Mouse (Mus musculus): ENCODE results near the gene Ptprr. TPM values are rescaled to one million over a fixed set of nuclear protein-coding genes. Genes with fewer than 3 reads are reported as not detected.
A peak's percentile ranks its signal among the peaks of the same experiment; 100 is the strongest.

Gene Ptprr
- total and polyA plus RNA-seq, 2 experiments from 2014 or later = 20.8 to 22.9 TPM

DNA sequence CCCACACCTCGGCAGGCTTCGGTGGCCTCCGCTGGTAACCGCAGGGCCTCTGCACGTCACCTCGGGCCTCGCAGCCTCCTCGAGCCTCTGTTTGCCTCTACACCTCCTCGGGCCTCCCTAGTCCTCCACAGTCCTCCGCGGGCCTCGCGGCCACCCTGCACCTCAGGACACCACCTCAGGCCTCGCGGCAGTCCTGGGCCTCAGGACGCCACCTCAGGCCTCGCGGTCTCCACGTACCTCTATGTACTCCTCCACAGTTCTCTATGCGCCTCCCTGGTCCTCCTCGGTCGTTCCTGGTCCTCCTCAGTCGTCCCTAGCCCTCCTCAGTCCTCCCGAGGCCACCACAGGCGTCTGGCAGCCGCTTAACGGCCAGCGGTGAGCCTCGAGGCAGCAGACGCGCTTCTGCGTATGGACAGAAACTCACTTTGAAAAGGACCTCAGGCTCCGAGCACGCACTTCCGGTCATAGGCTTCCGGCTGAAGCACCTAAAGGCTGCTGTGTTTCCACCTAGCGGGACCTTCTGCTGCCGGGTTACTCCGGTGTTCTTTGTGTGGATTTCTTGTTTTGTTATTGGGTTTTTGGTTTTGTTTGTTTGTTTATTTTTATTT, 96.0 kb downstream of the Ptprr start, which contains the start of gene 4933416C03Rik:
4933416C03Rik (minus strand) TSS at position 51 of the 608 bp plus-strand sequence.
- TF ChIP-seq CTCF (IDR thresholded peaks at IDR 0.05; ENCODE audit: low read depth) = no peak
- Histone ChIP-seq H3K36me3 (ENCODE audit: insufficient read depth, low read length) (no peaks in the 10 kb centered on the region), H3K27me3 (ENCODE audit: insufficient read depth, low read length) (no peaks in the 10 kb centered on the region), H3K4me1 (ENCODE audit: insufficient read depth, low read length) (no peaks in the 10 kb centered on the region), H3K27ac (no peak within 1 kb of the TSS), H3K4me2 (ENCODE audit: low read depth, low read length) (no peak within 1 kb of the TSS), H3K9me3 (ENCODE audit: low read length) (no peaks in the 10 kb centered on the region), H3K4me3 (ENCODE audit: low read length) (no peak within 1 kb of the TSS), H3K9ac (replicated peaks; ENCODE audit: low read length) (no peak within 1 kb of the TSS)
- ATAC-seq (no peak), DNase-seq (ENCODE audit: low spot score) (no peak)
- WGBS = 95% methylated on average over 38 of the region's 39 CpGs

DNA sequence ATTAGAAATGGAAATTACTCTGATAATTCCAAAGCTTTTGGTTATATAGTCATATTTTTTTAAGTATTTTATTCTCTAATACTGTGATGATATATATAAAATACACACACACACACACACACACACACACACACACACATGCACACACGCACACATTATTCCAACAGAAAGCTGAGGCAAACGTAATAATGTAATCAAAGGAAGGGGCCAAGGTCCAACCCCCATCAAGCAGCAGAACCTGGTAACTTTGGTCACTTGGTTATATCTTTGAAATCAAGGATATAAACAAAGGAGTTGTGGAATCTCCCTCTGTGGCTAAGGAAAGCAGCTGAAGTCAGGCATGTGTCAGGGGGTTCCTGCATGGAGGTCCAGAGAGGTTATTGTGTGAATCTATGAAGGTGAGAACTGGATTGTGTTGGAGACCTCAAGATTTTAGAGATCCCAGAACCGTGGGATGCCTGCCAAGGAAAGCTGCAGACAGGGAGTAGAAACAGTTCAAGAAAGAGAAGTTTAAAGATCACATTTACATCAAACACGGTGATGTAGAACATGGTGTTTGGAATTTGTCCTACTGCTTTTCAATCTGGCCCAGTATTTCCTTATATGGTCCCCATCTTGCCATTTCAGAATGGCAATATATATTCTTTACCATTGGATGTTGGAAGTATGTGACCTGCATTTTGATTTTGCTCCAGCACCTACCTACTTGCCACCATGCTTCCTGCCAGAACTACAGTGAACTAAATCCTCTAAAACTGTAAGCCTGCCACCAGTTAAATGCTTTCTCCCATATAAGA, 98.1 kb downstream of the Ptprr start:
- Histone ChIP-seq H3K4me2 (ENCODE audit: low read depth, low read length) (no peak overlapping the region), H3K4me3 (ENCODE audit: low read length) (no peak overlapping the region), H3K9ac (replicated peaks; ENCODE audit: low read length) (no peak overlapping the region), H3K27ac (no peak overlapping the region), H3K36me3 (ENCODE audit: insufficient read depth, low read length) (no peaks in the 10 kb centered on the region), H3K9me3 (ENCODE audit: low read length) (no peaks in the 10 kb centered on the region), H3K4me1 (ENCODE audit: insufficient read depth, low read length) (no peaks in the 10 kb centered on the region), H3K27me3 (ENCODE audit: insufficient read depth, low read length) (no peaks in the 10 kb centered on the region)
- ATAC-seq (no peak), DNase-seq (ENCODE audit: low spot score) (no peak)
- WGBS = 70% methylated on average over 4 of the region's 4 CpGs
- no peak for TF ChIP-seq CTCF (IDR thresholded peaks at IDR 0.05; ENCODE audit: low read depth)

DNA sequence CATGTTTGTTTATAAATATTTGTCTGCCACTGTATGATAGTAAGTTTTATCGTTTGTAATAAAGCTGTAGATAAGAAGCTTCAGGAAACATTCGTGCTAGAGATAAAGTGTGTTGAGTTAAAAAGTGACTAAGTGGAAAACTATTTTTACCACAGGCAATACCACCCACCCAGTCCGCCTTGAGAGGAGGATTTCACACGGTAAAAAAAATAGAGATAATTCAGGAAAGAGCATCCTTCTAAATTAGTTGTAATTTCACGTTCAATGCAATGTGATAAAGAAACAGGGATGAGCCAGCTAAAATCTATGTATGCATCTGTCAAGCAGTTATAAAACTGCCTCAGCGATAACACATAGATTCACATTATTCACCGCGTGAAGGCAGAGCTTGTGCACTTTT, 99.0 kb downstream of the Ptprr start:
- Histone ChIP-seq H3K9me3 (ENCODE audit: low read length) (no peaks in the 10 kb centered on the region), H3K9ac (replicated peaks; ENCODE audit: low read length) (no peak overlapping the region), H3K27me3 (ENCODE audit: insufficient read depth, low read length) (no peaks in the 10 kb centered on the region), H3K27ac (no peak overlapping the region), H3K4me1 (ENCODE audit: insufficient read depth, low read length) (no peaks in the 10 kb centered on the region), H3K4me2 (ENCODE audit: low read depth, low read length) (no peak overlapping the region), H3K36me3 (ENCODE audit: insufficient read depth, low read length) (no peaks in the 10 kb centered on the region), H3K4me3 (ENCODE audit: low read length) (no peak overlapping the region)
- 88% methylated on average over 8 of the region's 8 CpGs for WGBS
- DNase-seq (ENCODE audit: low spot score) = no peak
- no peak for TF ChIP-seq CTCF (IDR thresholded peaks at IDR 0.05; ENCODE audit: low read depth)
- no peak for ATAC-seq

DNA sequence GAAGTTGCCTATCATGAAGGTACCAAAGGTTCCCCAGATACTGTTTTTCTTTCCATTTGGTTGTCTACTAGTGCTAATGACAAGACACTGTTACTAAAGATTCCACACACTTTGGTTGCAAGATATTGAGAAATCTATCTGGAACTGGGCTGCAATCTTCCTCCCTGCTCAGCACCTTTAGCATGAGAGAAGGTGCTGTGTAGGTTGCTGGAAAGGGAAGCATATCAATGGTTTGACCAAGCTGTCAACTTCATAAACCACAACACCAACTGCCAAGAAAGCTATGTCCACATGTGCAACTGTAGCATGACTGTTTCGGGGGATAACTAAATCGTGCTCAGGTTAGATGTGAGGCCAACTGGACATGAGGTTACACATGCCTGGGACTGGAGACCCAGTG, 103.5 kb downstream of the Ptprr start:
- Histone ChIP-seq H3K4me3 (ENCODE audit: low read length) (no peak overlapping the region), H3K4me1 (ENCODE audit: insufficient read depth, low read length) (no peaks in the 10 kb centered on the region), H3K27me3 (ENCODE audit: insufficient read depth, low read length) (no peaks in the 10 kb centered on the region), H3K9ac (replicated peaks; ENCODE audit: low read length) (no peak overlapping the region), H3K4me2 (ENCODE audit: low read depth, low read length) (no peak overlapping the region), H3K9me3 (ENCODE audit: low read length) (no peaks in the 10 kb centered on the region), H3K36me3 (ENCODE audit: insufficient read depth, low read length) (no peaks in the 10 kb centered on the region), H3K27ac (no peak overlapping the region)
- no peak for ATAC-seq
- no peak for DNase-seq (ENCODE audit: low spot score)
- no peak for TF ChIP-seq CTCF (IDR thresholded peaks at IDR 0.05; ENCODE audit: low read depth)
- 96% methylated on average over 2 of the region's 2 CpGs for WGBS

DNA sequence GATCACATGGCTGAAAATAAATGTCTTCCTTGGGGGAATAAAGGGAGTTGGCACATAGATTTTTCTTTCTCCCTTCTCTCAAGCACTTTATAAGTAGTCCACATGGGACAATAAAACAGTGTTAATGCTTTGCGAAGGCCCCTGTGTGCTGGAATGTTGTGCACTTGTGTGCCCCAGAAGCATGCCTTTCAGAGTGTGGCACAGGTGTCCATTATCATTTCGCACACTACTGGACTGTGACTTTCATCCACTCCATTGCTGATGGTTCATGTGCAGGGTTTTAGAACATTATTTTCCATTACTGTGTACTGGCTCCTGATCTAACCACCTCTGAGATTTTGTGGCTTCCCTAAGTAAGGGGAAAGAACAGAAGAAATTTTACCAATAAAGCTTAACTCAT, 105.8 kb downstream of the Ptprr start:
- DNase-seq (ENCODE audit: low spot score) (no peak), ATAC-seq (peak; percentile 38; the same call in 1 of the 2 replicates)
- WGBS = 83% methylated on average over 2 of the region's 2 CpGs
- Histone ChIP-seq H3K4me2 (ENCODE audit: low read depth, low read length) (no peak overlapping the region), H3K9me3 (ENCODE audit: low read length) (no peaks in the 10 kb centered on the region), H3K27ac (no peak overlapping the region), H3K36me3 (ENCODE audit: insufficient read depth, low read length) (no peaks in the 10 kb centered on the region), H3K4me1 (ENCODE audit: insufficient read depth, low read length) (no peaks in the 10 kb centered on the region), H3K27me3 (ENCODE audit: insufficient read depth, low read length) (no peaks in the 10 kb centered on the region), H3K4me3 (ENCODE audit: low read length) (no peak overlapping the region), H3K9ac (replicated peaks; ENCODE audit: low read length) (no peak overlapping the region)
- no peak for TF ChIP-seq CTCF (IDR thresholded peaks at IDR 0.05; ENCODE audit: low read depth)

DNA sequence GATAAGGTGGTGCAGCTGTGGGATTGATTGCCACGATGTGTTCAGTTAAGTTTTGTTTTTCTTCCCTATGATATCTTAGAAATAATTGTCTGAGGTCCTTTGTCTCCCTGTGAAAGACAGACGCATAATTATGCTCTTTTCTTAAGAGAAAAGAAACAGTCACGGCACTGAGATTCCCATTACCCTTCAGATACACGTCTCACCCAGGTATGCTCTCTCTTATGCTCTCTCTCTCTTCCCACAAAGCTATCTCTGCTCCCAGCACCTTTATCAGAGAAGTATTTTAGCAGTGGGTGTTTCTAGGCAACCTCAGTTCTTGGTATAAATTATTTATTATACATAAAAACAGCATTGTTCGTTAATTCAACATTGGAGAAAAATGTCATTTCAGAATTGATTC, 107.4 kb downstream of the Ptprr start:
- Histone ChIP-seq H3K4me2 (ENCODE audit: low read depth, low read length) (no peak overlapping the region), H3K36me3 (ENCODE audit: insufficient read depth, low read length) (no peaks in the 10 kb centered on the region), H3K27me3 (ENCODE audit: insufficient read depth, low read length) (no peaks in the 10 kb centered on the region), H3K4me3 (ENCODE audit: low read length) (no peak overlapping the region), H3K4me1 (ENCODE audit: insufficient read depth, low read length) (no peaks in the 10 kb centered on the region), H3K27ac (no peak overlapping the region), H3K9ac (replicated peaks; ENCODE audit: low read length) (no peak overlapping the region), H3K9me3 (ENCODE audit: low read length) (no peaks in the 10 kb centered on the region)
- no peak for DNase-seq (ENCODE audit: low spot score)
- 60% methylated on average over 5 of the region's 5 CpGs for WGBS
- no peak for ATAC-seq
- TF ChIP-seq CTCF (IDR thresholded peaks at IDR 0.05; ENCODE audit: low read depth) = no peak

DNA sequence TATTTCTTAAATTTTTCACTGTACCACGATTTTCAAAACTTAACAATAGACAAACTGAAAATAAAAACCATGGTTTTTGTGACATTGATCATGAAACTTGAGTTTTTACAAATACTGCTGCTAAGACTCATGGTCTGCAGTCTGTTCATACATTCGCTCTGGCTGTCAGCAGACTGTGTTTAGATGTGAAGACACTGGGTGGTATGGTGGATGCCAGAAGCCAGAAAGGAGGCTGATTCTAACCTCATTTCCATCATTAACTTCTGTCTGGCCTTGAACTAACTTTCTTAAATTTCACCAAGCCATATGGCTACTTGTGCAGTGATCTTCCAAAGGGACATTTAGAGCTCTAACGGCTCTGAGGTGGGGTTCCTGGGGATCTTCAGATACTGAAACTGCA, 112.4 kb downstream of the Ptprr start:
- Histone ChIP-seq H3K9ac (replicated peaks; ENCODE audit: low read length) (no peak overlapping the region), H3K4me2 (ENCODE audit: low read depth, low read length) (no peak overlapping the region), H3K27ac (no peak overlapping the region), H3K27me3 (ENCODE audit: insufficient read depth, low read length) (no peaks in the 10 kb centered on the region), H3K36me3 (ENCODE audit: insufficient read depth, low read length) (no peaks in the 10 kb centered on the region), H3K9me3 (ENCODE audit: low read length) (no peaks in the 10 kb centered on the region), H3K4me3 (ENCODE audit: low read length) (no peak overlapping the region), H3K4me1 (ENCODE audit: insufficient read depth, low read length) (no peaks in the 10 kb centered on the region)
- DNase-seq (ENCODE audit: low spot score) (no peak), ATAC-seq (no peak)
- no peak for TF ChIP-seq CTCF (IDR thresholded peaks at IDR 0.05; ENCODE audit: low read depth)
- 77% methylated on average over 3 of the region's 3 CpGs for WGBS

Data from hindbrain, postnatal 0 days (tissue).